Mouse (Mus musculus) bone marrow macrophage, adult 2 months (primary cell): ENCODE data around the gene Best2.

Source experiments
- CTCF ChIP-seq: IDR thresholded peaks from 2 replicates; pipeline ENCODE4 v1.5.1; 2012; ENCODE audit warnings: low read depth, mild to moderate bottlenecking, low read length, moderate library complexity
- POLR2A ChIP-seq: IDR thresholded peaks from 2 replicates; pipeline ENCODE4 v1.6.1; 2012; ENCODE audit warnings: mild to moderate bottlenecking, low read depth, low read length, borderline replicate concordance

DNA sequence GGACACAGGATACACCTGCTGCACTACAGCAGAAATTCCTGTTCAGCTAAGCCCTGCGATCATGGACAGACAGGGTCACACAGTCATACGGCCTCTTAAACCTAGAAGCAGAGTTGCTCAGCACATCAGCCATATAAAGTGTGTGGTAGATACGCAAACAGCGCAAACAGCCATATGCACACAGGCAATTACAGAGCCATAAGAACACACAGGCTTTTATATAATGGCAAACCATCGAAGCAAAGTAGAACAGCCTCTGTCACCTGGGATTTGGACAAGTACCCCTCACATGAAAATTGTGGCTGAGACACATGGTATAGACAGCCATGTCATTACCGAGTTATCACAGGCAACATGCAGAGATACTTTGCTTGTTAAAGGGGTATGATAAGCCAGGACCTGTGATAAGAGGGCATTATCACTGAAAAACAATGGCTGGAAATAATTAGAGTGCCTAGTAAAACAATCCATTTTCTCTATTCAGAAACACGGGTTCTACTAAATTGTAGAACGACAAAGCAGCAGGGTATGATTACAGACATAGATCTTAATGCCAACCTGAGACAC, 27.9 kb downstream of the Best2 start:
- TF ChIP-seq CTCF (no peak), POLR2A (no peak)
